In genomic region chr10:71667160-71667571, GRCm38 (mm10) we compare ENCODE assay signal across 12 mouse cellular contexts.
A peak's percentile ranks its signal among the peaks of the same experiment; 100 is the strongest.
DNase-seq lines count a peak whose midpoint lies in the region; ATAC-seq and TF ChIP-seq lines count a peak whose summit lies in the region.
"Had no signal": no experiment of that assay in that cellular context is flagged by ENCODE, and none has a peak within 500 bp of the region (broad histone marks: within the 10 kb centered on the region; RNA-seq: fewer than 3 reads in every experiment).

No protein-coding gene starts in this region.

- H3K9me3 ChIP-seq in neural tube, embryonic 13.5 days, result no peaks in the 10 kb centered on the region
- no peaks in the 10 kb centered on the region for H3K9me3 ChIP-seq in neural tube, embryonic 15.5 days (replicated peaks)
- H3K9me3 ChIP-seq in midbrain, embryonic 12.5 days, result 0 out of 2 replicates have a peak, but pooled peaks cover 2% of the 10 kb centered on the region
- no peaks in the 10 kb centered on the region for H3K9me3 ChIP-seq in kidney, embryonic 15.5 days (replicated peaks)
- H3K9me3 ChIP-seq in liver, embryonic 12.5 days (replicated peaks), result 0 out of 2 replicates have a peak, but pooled peaks cover 4% of the 10 kb centered on the region

- no peak overlapping the region for H3K9ac ChIP-seq in neural tube, embryonic 13.5 days
- H3K9ac ChIP-seq in neural tube, embryonic 15.5 days (replicated peaks), result no peak overlapping the region
- H3K9ac ChIP-seq in midbrain, embryonic 12.5 days (replicated peaks), result no peak overlapping the region
- H3K9ac ChIP-seq in kidney, embryonic 15.5 days, result no peak overlapping the region
- H3K9ac ChIP-seq in liver, embryonic 12.5 days, result no peak overlapping the region

- H3K4me3 ChIP-seq in neural tube, embryonic 13.5 days, result no peak overlapping the region
- no peak overlapping the region for H3K4me3 ChIP-seq in neural tube, embryonic 15.5 days (replicated peaks)
- no peak overlapping the region for H3K4me3 ChIP-seq in layer of hippocampus, adult 2 months
- no peak overlapping the region for H3K4me3 ChIP-seq in midbrain, embryonic 12.5 days
- H3K4me3 ChIP-seq in kidney, embryonic 15.5 days (replicated peaks), result no peak overlapping the region
- H3K4me3 ChIP-seq in liver, embryonic 12.5 days, result no peak overlapping the region
- H3K4me3 ChIP-seq: gastrocnemius, adult 2 months had no signal

- peak; percentile 40; the same call in 1 of the 2 replicates for ATAC-seq in neural tube, embryonic 13.5 days (ENCODE audit: low read depth)
- no peak for ATAC-seq in neural tube, embryonic 15.5 days (ENCODE audit: low FRiP score)
- ATAC-seq in midbrain, embryonic 12.5 days (ENCODE audit: low FRiP score, low read depth), result peak; percentile 83
- no peak for ATAC-seq in kidney, embryonic 15.5 days (replicated peaks; ENCODE audit: low FRiP score)
- no peak for ATAC-seq in liver, embryonic 12.5 days
- ATAC-seq: CD4-positive, CD25-positive, alpha-beta regulatory T cell, adult 4 months had no signal

- H3K27me3 ChIP-seq in neural tube, embryonic 13.5 days, result no peaks in the 10 kb centered on the region
- no peaks in the 10 kb centered on the region for H3K27me3 ChIP-seq in neural tube, embryonic 15.5 days (replicated peaks)
- H3K27me3 ChIP-seq in midbrain, embryonic 12.5 days, result no peaks in the 10 kb centered on the region
- H3K27me3 ChIP-seq in kidney, embryonic 15.5 days, result no peaks in the 10 kb centered on the region
- H3K27me3 ChIP-seq in liver, embryonic 12.5 days (replicated peaks), result no peaks in the 10 kb centered on the region

- WGBS in neural tube, embryonic 13.5 days, result 66% methylated on average over 7 of the region's 7 CpGs
- WGBS in neural tube, embryonic 15.5 days, result 60% methylated on average over 7 of the region's 7 CpGs
- WGBS in midbrain, embryonic 12.5 days, result 66% methylated on average over 7 of the region's 7 CpGs
- WGBS in kidney, embryonic 15.5 days, result 87% methylated on average over 7 of the region's 7 CpGs
- WGBS in liver, embryonic 12.5 days (ENCODE audit: insufficient replicate concordance), result 60% methylated on average over 7 of the region's 7 CpGs

- TF ChIP-seq CTCF in layer of hippocampus, adult 2 months (conservative IDR thresholded peaks at IDR 0.05), result no peak

- H3K4me2 ChIP-seq in neural tube, embryonic 13.5 days, result no peak overlapping the region
- H3K4me2 ChIP-seq in neural tube, embryonic 15.5 days, result no peak overlapping the region
- no peak overlapping the region for H3K4me2 ChIP-seq in midbrain, embryonic 12.5 days (replicated peaks)
- no peak overlapping the region for H3K4me2 ChIP-seq in kidney, embryonic 15.5 days
- H3K4me2 ChIP-seq in liver, embryonic 12.5 days, result no peak overlapping the region

- no peaks in the 10 kb centered on the region for H3K4me1 ChIP-seq in neural tube, embryonic 13.5 days (replicated peaks)
- no peaks in the 10 kb centered on the region for H3K4me1 ChIP-seq in neural tube, embryonic 15.5 days
- no peaks in the 10 kb centered on the region for H3K4me1 ChIP-seq in midbrain, embryonic 12.5 days
- H3K4me1 ChIP-seq in kidney, embryonic 15.5 days, result no peaks in the 10 kb centered on the region
- H3K4me1 ChIP-seq in liver, embryonic 12.5 days, result no peaks in the 10 kb centered on the region

- no peak overlapping the region for H3K27ac ChIP-seq in neural tube, embryonic 13.5 days (replicated peaks)
- H3K27ac ChIP-seq in neural tube, embryonic 15.5 days (replicated peaks), result no peak overlapping the region
- peak overlapping the region; percentile 81 for H3K27ac ChIP-seq in layer of hippocampus, adult 2 months
- H3K27ac ChIP-seq in midbrain, embryonic 12.5 days (replicated peaks), result no peak overlapping the region
- H3K27ac ChIP-seq in kidney, embryonic 15.5 days, result no peak overlapping the region
- H3K27ac ChIP-seq in liver, embryonic 12.5 days, result no peak overlapping the region
- H3K27ac ChIP-seq: gastrocnemius, adult 2 months had no signal

- H3K36me3 ChIP-seq in neural tube, embryonic 13.5 days, result no peaks in the 10 kb centered on the region
- H3K36me3 ChIP-seq in neural tube, embryonic 15.5 days, result no peaks in the 10 kb centered on the region
- no peaks in the 10 kb centered on the region for H3K36me3 ChIP-seq in midbrain, embryonic 12.5 days
- H3K36me3 ChIP-seq in kidney, embryonic 15.5 days, result no peaks in the 10 kb centered on the region
- no peaks in the 10 kb centered on the region for H3K36me3 ChIP-seq in liver, embryonic 12.5 days

- peak; percentile 88 to 89 for DNase-seq in layer of hippocampus, adult 2 months (ENCODE audit: low spot score in 2 of 2)
- DNase-seq in spleen, postnatal 4 days (ENCODE audit: low spot score in 2 of 2), result no peak
- no peak for DNase-seq in c-Kit-positive CD71-positive TER-119-positive erythroid progenitor cells, embryonic 14.5 days (ENCODE audit: low spot score)
- DNase-seq: cerebellum, adult 9-11 months; gastrocnemius, adult 2 months; lung, postnatal 14 days had no signal

Comparison
In these comparisons a context has a peak if more than half of its experiments do, and no peak if none do; other contexts are left out.
1. ATAC-seq: peak in neural tube, embryonic 13.5 days (single experiment) and midbrain, embryonic 12.5 days (single experiment); none in neural tube, embryonic 15.5 days (single experiment), kidney, embryonic 15.5 days (single experiment) and liver, embryonic 12.5 days (single experiment).
2. DNase-seq: peak in layer of hippocampus, adult 2 months (2 of 2); none in spleen, postnatal 4 days (0 of 2) and c-Kit-positive CD71-positive TER-119-positive erythroid progenitor cells, embryonic 14.5 days (single experiment).